Mouse (Mus musculus): ENCODE results near the gene Vsx1. TPM values are rescaled to one million over a fixed set of nuclear protein-coding genes. Genes with fewer than 3 reads are reported as not detected.

Vsx1 gene
- total and polyA plus RNA-seq, 3 experiments: not detected

DNA sequence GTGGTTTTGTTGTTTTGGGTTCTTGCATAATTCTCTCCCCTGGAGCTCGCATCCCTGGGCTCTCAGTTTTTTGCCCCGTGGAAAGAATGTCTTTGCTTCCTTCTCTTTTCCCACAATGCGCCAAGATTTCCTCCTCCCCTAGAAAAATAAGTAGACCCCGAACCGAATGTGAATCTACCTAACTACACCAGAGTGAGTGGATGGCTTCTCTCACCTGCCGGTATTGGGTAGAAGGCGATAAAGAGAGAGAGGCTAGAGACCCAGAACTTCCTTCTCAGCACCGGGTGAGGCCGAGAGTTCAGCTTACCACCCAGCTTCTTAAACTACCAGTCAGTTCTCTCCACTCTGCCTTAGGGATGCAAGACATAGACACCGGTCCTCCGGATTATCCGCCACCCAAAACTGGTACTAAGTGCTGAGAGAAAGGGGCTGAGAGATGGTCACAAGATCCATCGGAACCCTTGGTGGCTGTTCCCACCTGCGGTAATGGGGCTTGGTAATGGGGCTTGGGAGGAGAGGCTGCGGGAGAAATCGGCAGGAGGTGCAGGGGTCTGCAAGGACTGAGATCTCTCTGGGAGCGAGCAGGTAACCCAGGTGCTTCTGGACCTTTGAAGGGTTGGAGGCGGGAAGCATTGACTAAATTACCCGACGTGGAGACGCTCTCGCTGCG lies 1.2 kb downstream of the Vsx1 start:
- Histone ChIP-seq H3K27ac (ENCODE audit: insufficient read depth, low read depth) (no peak overlapping the region), H3K9ac (ENCODE audit: insufficient read depth, low read depth) (no peak overlapping the region), H3K4me2 (ENCODE audit: insufficient read depth, low read depth, poor library complexity, severe bottlenecking) (no peak overlapping the region), H3K36me3 (replicated peaks in 1 of 2; ENCODE audit: control insufficient read depth in 1 of 2, insufficient read depth in 1 of 2, low read length in 1 of 2) (no peaks in the 10 kb centered on the region), H3K27me3 (replicated peaks) (peaks cover 73% of the 10 kb centered on the region), H3K4me3 (replicated peaks in 1 of 3; ENCODE audit: low read depth in 2 of 3, low read length in 2 of 3, poor library complexity in 1 of 3) (no peak overlapping the region), H3K4me1 (ENCODE audit: control insufficient read depth in 1 of 2, insufficient read depth in 2 of 2) (no peaks in the 10 kb centered on the region), H3K9me3 (replicated peaks; ENCODE audit: low read length) (no peaks in the 10 kb centered on the region), H3K79me2 (replicated peaks; ENCODE audit: control insufficient read depth, extremely low read depth, insufficient read depth, poor library complexity, severe bottlenecking) (no peaks in the 10 kb centered on the region)
- dilution Hi-C loops (cut with MboI; ENCODE audit: extremely low pct_ligation_motif_present, extremely low pct_unique_long_range_greater_than_20kb, low sequenced_read_pairs): no loop called here
- in situ Hi-C loops (cut with MboI; ENCODE audit: low pct_ligation_motif_present, low pct_unique_long_range_greater_than_20kb, low sequenced_read_pairs): no loop called here
- TF ChIP-seq HCFC1 (IDR thresholded peaks at IDR 0.05; ENCODE audit: low read depth, low read length) (no peak), CHD2 (IDR thresholded peaks at IDR 0.05; ENCODE audit: low read length) (no peak), MYC (IDR thresholded peaks at IDR 0.05; ENCODE audit: low read depth, low read length) (no peak), ETS1 (conservative IDR thresholded peaks at IDR 0.05; ENCODE audit: low read depth, low read length) (no peak), GABPA (IDR thresholded peaks at IDR 0.05; ENCODE audit: insufficient replicate concordance, low read depth, low read length) (no peak), ELF1 (IDR thresholded peaks at IDR 0.05; ENCODE audit: low read depth, low read length) (no peak), EP300 (IDR thresholded peaks at IDR 0.05; ENCODE audit: low read length) (no peak)
- DNase-seq (ENCODE audit: extremely low read depth): no peak

DNA sequence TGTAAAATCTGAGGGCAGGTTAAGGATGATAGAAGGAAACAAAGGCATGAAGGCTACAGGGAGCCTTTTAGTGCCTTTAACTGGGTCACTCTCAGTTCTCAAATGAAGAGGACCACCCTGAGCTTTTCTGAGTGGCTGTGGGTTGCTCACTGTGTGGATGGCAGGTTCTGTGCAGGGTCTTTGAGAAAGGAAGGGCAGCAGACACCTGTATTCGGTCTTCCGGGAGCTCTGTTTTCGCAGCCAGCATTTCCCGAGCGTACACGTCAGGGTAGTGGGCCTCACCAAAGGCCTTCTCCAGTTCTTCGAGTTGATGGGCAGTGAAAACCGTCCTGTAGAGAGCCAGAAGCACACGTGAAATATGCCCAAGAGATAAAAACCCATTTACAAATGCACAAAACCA lies 3.8 kb downstream of the Vsx1 start:
- no peak for DNase-seq (ENCODE audit: extremely low read depth)
- TF ChIP-seq TCF12 (IDR thresholded peaks at IDR 0.05; ENCODE audit: low read depth, low read length): no peak
- no peak for TF ChIP-seq TBP (conservative IDR thresholded peaks at IDR 0.05; ENCODE audit: low read depth, low read length)
- TF ChIP-seq SIN3A (IDR thresholded peaks at IDR 0.05; ENCODE audit: low read length): no peak
- Histone ChIP-seq H3K4me3 (replicated peaks in 1 of 3; ENCODE audit: low read depth in 2 of 3, low read length in 2 of 3, poor library complexity in 1 of 3) (no peak overlapping the region), H3K9me3 (replicated peaks; ENCODE audit: low read length) (no peaks in the 10 kb centered on the region), H3K9ac (ENCODE audit: insufficient read depth, low read depth) (no peak overlapping the region), H3K27me3 (replicated peaks) (peaks cover 48% of the 10 kb centered on the region), H3K79me2 (replicated peaks; ENCODE audit: control insufficient read depth, extremely low read depth, insufficient read depth, poor library complexity, severe bottlenecking) (no peaks in the 10 kb centered on the region), H3K36me3 (replicated peaks in 1 of 2; ENCODE audit: control insufficient read depth in 1 of 2, insufficient read depth in 1 of 2, low read length in 1 of 2) (no peaks in the 10 kb centered on the region), H3K4me1 (ENCODE audit: control insufficient read depth in 1 of 2, insufficient read depth in 2 of 2) (no peaks in the 10 kb centered on the region), H3K4me2 (ENCODE audit: insufficient read depth, low read depth, poor library complexity, severe bottlenecking) (no peak overlapping the region), H3K27ac (ENCODE audit: insufficient read depth, low read depth) (no peak overlapping the region)
- in situ Hi-C loops (cut with MboI; ENCODE audit: low pct_ligation_motif_present, low pct_unique_long_range_greater_than_20kb, low sequenced_read_pairs): no loop called here
- dilution Hi-C loops (cut with MboI; ENCODE audit: extremely low pct_ligation_motif_present, extremely low pct_unique_long_range_greater_than_20kb, low sequenced_read_pairs): no loop called here

DNA sequence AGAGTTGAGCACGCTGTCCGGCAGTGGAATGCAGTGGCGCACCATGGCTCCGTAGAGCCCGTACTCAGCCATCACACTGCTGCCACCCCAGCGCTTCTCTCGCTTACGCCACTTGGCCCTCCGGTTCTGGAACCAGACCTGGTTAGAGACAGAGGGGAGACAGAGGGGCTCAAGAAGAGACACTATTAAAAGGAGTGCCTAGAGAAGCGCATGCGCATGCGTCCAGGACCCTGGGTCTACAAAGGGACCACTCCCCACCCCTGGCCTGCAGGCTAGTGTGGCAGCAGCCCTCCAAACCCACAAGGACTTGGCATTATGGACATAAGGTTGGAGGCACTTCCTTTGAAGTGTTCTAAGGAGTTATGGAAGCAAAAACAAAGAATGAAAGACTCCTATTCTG lies 4.7 kb downstream of the Vsx1 start:
- DNase-seq (ENCODE audit: extremely low read depth): no peak
- in situ Hi-C loops (cut with MboI; ENCODE audit: low pct_ligation_motif_present, low pct_unique_long_range_greater_than_20kb, low sequenced_read_pairs) (no loop called here), dilution Hi-C loops (cut with MboI; ENCODE audit: extremely low pct_ligation_motif_present, extremely low pct_unique_long_range_greater_than_20kb, low sequenced_read_pairs) (no loop called here)
- Histone ChIP-seq H3K79me2 (replicated peaks; ENCODE audit: control insufficient read depth, extremely low read depth, insufficient read depth, poor library complexity, severe bottlenecking) (no peaks in the 10 kb centered on the region), H3K27ac (ENCODE audit: insufficient read depth, low read depth) (no peak overlapping the region), H3K9me3 (replicated peaks; ENCODE audit: low read length) (no peaks in the 10 kb centered on the region), H3K4me3 (replicated peaks in 1 of 3; ENCODE audit: low read depth in 2 of 3, low read length in 2 of 3, poor library complexity in 1 of 3) (no peak overlapping the region), H3K36me3 (replicated peaks in 1 of 2; ENCODE audit: control insufficient read depth in 1 of 2, insufficient read depth in 1 of 2, low read length in 1 of 2) (no peaks in the 10 kb centered on the region), H3K4me1 (ENCODE audit: control insufficient read depth in 1 of 2, insufficient read depth in 2 of 2) (no peaks in the 10 kb centered on the region), H3K4me2 (ENCODE audit: insufficient read depth, low read depth, poor library complexity, severe bottlenecking) (no peak overlapping the region), H3K27me3 (replicated peaks) (peaks cover 39% of the 10 kb centered on the region), H3K9ac (ENCODE audit: insufficient read depth, low read depth) (no peak overlapping the region)
- TF ChIP-seq CHD2 (IDR thresholded peaks at IDR 0.05; ENCODE audit: low read length) (no peak), ZC3H11A (IDR thresholded peaks at IDR 0.05; ENCODE audit: low read depth, low read length) (no peak)
